Mouse (Mus musculus): Measurements from ENCODE around the gene Otulin. TPM values are rescaled to one million over a fixed set of nuclear protein-coding genes. Genes with fewer than 3 reads are reported as not detected.
A peak's percentile ranks its signal among the peaks of the same experiment; 100 is the strongest.

Gene Otulin
- polyA plus RNA-seq, 1 experiment from 2014 or later, result 41.8 TPM

DNA sequence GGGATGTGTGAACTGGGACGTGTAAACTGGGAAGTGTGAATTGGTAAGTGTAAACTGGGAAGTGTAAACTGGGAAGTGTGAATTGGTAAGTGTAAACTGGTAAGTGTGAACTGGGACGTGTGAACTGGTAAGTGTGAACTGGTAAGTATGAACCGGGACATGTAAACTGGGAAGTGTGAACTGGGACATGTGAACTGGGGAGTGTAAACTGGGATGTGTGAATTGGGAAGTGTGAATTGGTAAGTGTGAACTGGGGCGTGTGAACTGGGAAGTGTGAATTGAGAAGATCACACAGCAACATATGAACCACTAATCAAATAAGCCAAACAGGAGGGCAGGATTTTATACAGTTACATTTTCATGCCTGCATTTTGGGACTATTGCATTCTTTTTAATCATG is 27.9 kb upstream of the Otulin start:
- 82% methylated on average over 4 of the region's 4 CpGs for WGBS
- no peak overlapping the region for H3K4me3 ChIP-seq (ENCODE audit: low read depth, low read length)

DNA sequence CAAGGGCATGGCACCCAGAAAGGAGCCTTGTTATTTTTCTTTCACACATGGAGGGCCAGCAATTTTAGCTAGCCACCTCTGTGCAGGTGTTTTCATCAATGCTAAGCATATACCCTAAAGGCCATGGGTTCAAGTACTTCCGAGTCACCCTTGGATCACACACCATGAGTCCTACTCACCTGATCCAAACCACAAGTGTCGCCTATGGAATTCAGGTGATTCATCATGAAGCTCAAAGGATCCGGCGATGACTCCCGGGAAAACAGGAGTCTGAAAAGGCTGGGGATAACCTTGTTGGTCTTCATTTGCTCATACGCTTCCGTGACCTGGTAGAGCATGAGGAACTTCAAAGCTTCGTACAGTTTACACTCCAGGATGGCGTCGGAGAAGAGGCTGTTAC is 27.4 kb upstream of the Otulin start:
- H3K27ac ChIP-seq (ENCODE audit: low read depth), result no peak overlapping the region
- 92% methylated on average over 10 of the region's 10 CpGs for WGBS
- H3K4me3 ChIP-seq (ENCODE audit: low read depth, low read length), result no peak overlapping the region
- no peak for ATAC-seq (ENCODE audit: insufficient read depth)
- H3K4me2 ChIP-seq, result no peak overlapping the region
- no peaks in the 10 kb centered on the region for H3K9me3 ChIP-seq (ENCODE audit: low read depth, low read length)
- no peak for TF ChIP-seq CTCF (IDR thresholded peaks at IDR 0.05; ENCODE audit: low read depth)
- no peaks in the 10 kb centered on the region for H3K27me3 ChIP-seq (ENCODE audit: insufficient read depth, low read length)
- no peaks in the 10 kb centered on the region for H3K4me1 ChIP-seq (ENCODE audit: insufficient read depth)
- no peaks in the 10 kb centered on the region for H3K36me3 ChIP-seq (ENCODE audit: insufficient read depth)
- H3K9ac ChIP-seq, result no peak overlapping the region
- DNase-seq, result no peak

More for the DNA sequence above, 27.9 kb upstream of the Otulin start:
- Histone ChIP-seq H3K27me3 (ENCODE audit: insufficient read depth, low read length) (no peaks in the 10 kb centered on the region), H3K4me2 (no peak overlapping the region), H3K27ac (ENCODE audit: low read depth) (no peak overlapping the region), H3K36me3 (ENCODE audit: insufficient read depth) (no peaks in the 10 kb centered on the region), H3K9me3 (ENCODE audit: low read depth, low read length) (no peaks in the 10 kb centered on the region), H3K4me1 (ENCODE audit: insufficient read depth) (no peaks in the 10 kb centered on the region), H3K9ac (no peak overlapping the region)
- DNase-seq (no peak), ATAC-seq (ENCODE audit: insufficient read depth) (no peak)
- no peak for TF ChIP-seq CTCF (IDR thresholded peaks at IDR 0.05; ENCODE audit: low read depth)

DNA sequence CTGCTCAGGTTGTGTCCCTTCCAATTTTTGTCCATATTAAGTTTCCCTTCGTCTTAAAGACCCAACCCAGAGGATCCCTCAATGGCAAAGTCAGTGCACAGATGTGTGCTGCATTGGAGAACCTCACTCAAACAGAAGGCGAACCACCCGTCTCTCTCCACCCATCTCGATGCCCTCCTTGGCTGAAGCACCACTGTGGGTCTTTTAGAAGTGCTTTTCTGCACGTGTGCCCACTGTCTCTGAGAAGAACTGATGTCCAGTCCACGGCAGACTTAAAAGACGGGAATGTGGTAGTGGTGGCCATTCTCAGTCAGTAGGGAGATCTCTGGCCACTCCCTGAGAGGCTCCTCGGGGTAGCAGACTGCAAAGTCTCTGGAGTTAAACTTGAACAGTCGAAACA is 26.1 kb upstream of the Otulin start:
- 71% methylated on average over 9 of the region's 9 CpGs for WGBS
- TF ChIP-seq CTCF (IDR thresholded peaks at IDR 0.05; ENCODE audit: low read depth), result no peak
- Histone ChIP-seq H3K36me3 (ENCODE audit: insufficient read depth) (no peaks in the 10 kb centered on the region), H3K27me3 (ENCODE audit: insufficient read depth, low read length) (no peaks in the 10 kb centered on the region), H3K4me1 (ENCODE audit: insufficient read depth) (no peaks in the 10 kb centered on the region), H3K9ac (no peak overlapping the region), H3K27ac (ENCODE audit: low read depth) (no peak overlapping the region), H3K9me3 (ENCODE audit: low read depth, low read length) (no peaks in the 10 kb centered on the region), H3K4me3 (ENCODE audit: low read depth, low read length) (no peak overlapping the region), H3K4me2 (no peak overlapping the region)
- DNase-seq (no peak), ATAC-seq (ENCODE audit: insufficient read depth) (no peak)

DNA sequence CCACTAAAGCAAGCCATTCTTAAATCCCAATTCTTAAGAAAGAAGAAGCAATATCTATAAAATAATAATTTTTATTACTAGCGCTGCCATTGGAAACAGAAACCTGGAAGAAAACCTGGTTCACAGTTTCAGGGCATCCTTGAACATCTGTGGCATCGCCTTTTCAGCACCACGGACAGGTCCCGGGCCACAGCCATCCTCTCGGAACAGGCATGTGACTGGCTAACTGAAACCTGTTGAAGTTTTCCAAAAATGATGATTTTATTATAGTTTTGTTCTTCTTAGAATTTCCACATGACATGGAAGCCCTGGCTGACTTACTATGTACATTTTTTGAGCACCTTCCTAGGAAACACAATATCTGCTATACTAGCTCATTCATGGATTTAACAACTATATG is 24.5 kb upstream of the Otulin start:
- Histone ChIP-seq H3K4me3 (ENCODE audit: low read depth, low read length) (no peak overlapping the region), H3K27me3 (ENCODE audit: insufficient read depth, low read length) (no peaks in the 10 kb centered on the region), H3K9ac (no peak overlapping the region), H3K27ac (ENCODE audit: low read depth) (no peak overlapping the region), H3K4me2 (no peak overlapping the region), H3K9me3 (ENCODE audit: low read depth, low read length) (no peaks in the 10 kb centered on the region), H3K4me1 (ENCODE audit: insufficient read depth) (no peaks in the 10 kb centered on the region), H3K36me3 (ENCODE audit: insufficient read depth) (no peaks in the 10 kb centered on the region)
- no peak for TF ChIP-seq CTCF (IDR thresholded peaks at IDR 0.05; ENCODE audit: low read depth)
- ATAC-seq (ENCODE audit: insufficient read depth), result no peak
- 14% methylated on average over 5 of the region's 5 CpGs for WGBS
- DNase-seq, result peak; percentile 86

DNA sequence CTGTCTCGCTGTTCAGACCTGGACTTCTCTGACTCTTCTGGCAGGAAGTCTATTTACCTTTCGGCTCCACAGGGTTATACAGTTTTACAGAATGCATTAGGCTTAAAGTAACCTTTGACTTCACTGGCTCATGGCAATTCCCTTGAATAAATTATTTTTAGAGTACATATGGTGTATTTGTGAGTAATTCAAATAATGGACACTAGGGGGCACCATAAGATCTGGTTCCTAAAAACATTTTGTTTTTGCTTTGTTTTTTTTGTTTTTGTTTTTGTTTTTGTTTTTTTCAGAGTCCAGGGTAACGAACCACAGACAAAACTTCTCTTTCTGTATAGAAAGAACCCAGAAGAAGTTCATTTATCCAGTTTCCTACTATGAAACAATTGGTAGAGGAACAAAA is 17.2 kb upstream of the Otulin start:
- peak; percentile 81 for DNase-seq

DNA sequence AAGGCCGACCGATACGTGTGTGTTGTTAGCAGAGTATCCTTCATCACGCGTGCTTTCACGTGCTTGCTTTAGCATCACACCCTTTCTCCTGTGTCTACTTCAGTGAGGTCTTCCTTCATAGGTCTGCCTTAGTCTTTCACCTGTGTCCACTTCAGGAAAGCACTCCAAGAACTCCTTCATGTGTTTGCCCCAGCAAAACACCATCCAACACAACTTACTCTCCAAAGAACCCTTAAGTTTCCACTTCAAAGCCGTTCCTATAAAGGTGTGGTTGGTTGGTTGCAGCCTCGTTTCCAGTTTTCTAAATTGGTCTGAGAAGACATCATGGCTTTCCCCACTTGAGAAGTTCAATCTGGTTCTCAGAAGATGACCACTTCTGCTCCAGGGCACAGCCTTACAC is 16.2 kb upstream of the Otulin start:
- no peaks in the 10 kb centered on the region for H3K27me3 ChIP-seq (ENCODE audit: insufficient read depth, low read length)
- no peak for TF ChIP-seq CTCF (IDR thresholded peaks at IDR 0.05; ENCODE audit: low read depth)
- WGBS, result 89% methylated on average over 8 of the region's 8 CpGs
- H3K4me3 ChIP-seq (ENCODE audit: low read depth, low read length), result no peak overlapping the region
- no peak overlapping the region for H3K9ac ChIP-seq
- ATAC-seq (ENCODE audit: insufficient read depth) (no peak), DNase-seq (no peak)
- H3K4me2 ChIP-seq, result no peak overlapping the region
- H3K36me3 ChIP-seq (ENCODE audit: insufficient read depth), result no peaks in the 10 kb centered on the region
- H3K27ac ChIP-seq (ENCODE audit: low read depth), result no peak overlapping the region
- H3K4me1 ChIP-seq (ENCODE audit: insufficient read depth), result no peaks in the 10 kb centered on the region
- no peaks in the 10 kb centered on the region for H3K9me3 ChIP-seq (ENCODE audit: low read depth, low read length)

More for the DNA sequence above, 17.2 kb upstream of the Otulin start:
- peak; percentile 61 for TF ChIP-seq CTCF (IDR thresholded peaks at IDR 0.05; ENCODE audit: low read depth)
- H3K4me2 ChIP-seq, result no peak overlapping the region
- no peak overlapping the region for H3K4me3 ChIP-seq (ENCODE audit: low read depth, low read length)
- no peaks in the 10 kb centered on the region for H3K27me3 ChIP-seq (ENCODE audit: insufficient read depth, low read length)
- no peak for ATAC-seq (ENCODE audit: insufficient read depth)
- H3K9ac ChIP-seq, result no peak overlapping the region
- H3K4me1 ChIP-seq (ENCODE audit: insufficient read depth), result no peaks in the 10 kb centered on the region
- H3K36me3 ChIP-seq (ENCODE audit: insufficient read depth), result no peaks in the 10 kb centered on the region
- no peak overlapping the region for H3K27ac ChIP-seq (ENCODE audit: low read depth)
- H3K9me3 ChIP-seq (ENCODE audit: low read depth, low read length), result no peaks in the 10 kb centered on the region
- WGBS, result 37% methylated on average over 3 of the region's 3 CpGs

DNA sequence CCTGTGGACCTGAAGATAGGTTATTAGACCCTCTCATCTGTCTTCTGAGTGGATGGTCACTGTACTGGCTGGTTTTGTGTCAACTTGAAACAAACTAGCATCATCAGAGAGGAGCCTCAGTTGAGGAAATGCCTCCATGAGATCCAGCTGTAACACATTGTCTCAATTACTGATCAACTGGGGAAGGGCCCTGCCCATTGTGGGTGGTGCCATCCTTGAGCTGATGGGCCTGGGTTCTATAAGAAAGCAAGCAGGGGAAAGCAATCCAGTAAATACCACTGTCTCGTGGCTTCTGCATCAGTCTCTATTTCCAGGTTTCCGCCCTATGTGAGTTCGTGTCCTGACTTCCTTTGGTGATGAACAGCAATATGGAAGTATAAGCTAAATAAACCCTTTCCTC is 14.8 kb upstream of the Otulin start:
- Histone ChIP-seq H3K9me3 (ENCODE audit: low read depth, low read length) (no peaks in the 10 kb centered on the region), H3K9ac (no peak overlapping the region), H3K4me1 (ENCODE audit: insufficient read depth) (no peaks in the 10 kb centered on the region), H3K27me3 (ENCODE audit: insufficient read depth, low read length) (no peaks in the 10 kb centered on the region), H3K36me3 (ENCODE audit: insufficient read depth) (no peaks in the 10 kb centered on the region), H3K4me3 (ENCODE audit: low read depth, low read length) (no peak overlapping the region), H3K4me2 (no peak overlapping the region), H3K27ac (ENCODE audit: low read depth) (no peak overlapping the region)
- ATAC-seq (ENCODE audit: insufficient read depth), result no peak
- DNase-seq, result no peak
- 82% methylated on average over 3 of the region's 3 CpGs for WGBS
- TF ChIP-seq CTCF (IDR thresholded peaks at IDR 0.05; ENCODE audit: low read depth), result no peak

DNA sequence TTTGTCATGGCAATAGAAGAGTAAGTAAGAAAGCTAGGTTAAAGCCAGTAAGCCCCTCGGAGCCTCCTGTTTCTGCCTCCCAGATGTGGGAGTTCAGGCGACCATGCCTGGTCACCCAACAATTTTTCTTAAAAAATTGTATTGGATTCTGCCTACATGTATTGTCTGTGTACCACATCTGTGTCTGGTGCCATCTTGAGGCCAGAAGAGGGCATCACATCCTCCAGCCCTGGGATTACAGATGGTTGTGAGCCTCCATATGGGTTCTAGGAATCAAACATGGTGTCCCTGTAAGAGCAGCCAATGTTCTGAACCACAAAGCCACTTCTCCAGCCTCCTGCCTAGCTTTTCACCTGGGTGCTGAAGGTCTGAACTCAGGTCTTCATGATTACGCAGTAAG is 12.4 kb upstream of the Otulin start:
- Histone ChIP-seq H3K27ac (ENCODE audit: low read depth) (no peak overlapping the region), H3K9ac (no peak overlapping the region), H3K4me1 (ENCODE audit: insufficient read depth) (no peaks in the 10 kb centered on the region), H3K4me3 (ENCODE audit: low read depth, low read length) (no peak overlapping the region), H3K36me3 (ENCODE audit: insufficient read depth) (no peaks in the 10 kb centered on the region), H3K27me3 (ENCODE audit: insufficient read depth, low read length) (no peaks in the 10 kb centered on the region), H3K9me3 (ENCODE audit: low read depth, low read length) (no peaks in the 10 kb centered on the region), H3K4me2 (no peak overlapping the region)
- 87% methylated on average over 3 of the region's 3 CpGs for WGBS
- no peak for ATAC-seq (ENCODE audit: insufficient read depth)
- TF ChIP-seq CTCF (IDR thresholded peaks at IDR 0.05; ENCODE audit: low read depth), result peak; percentile 69
- peak; percentile 57 for DNase-seq

Data from lung, embryonic 14.5 days (tissue).